In the genomic region with DNA sequence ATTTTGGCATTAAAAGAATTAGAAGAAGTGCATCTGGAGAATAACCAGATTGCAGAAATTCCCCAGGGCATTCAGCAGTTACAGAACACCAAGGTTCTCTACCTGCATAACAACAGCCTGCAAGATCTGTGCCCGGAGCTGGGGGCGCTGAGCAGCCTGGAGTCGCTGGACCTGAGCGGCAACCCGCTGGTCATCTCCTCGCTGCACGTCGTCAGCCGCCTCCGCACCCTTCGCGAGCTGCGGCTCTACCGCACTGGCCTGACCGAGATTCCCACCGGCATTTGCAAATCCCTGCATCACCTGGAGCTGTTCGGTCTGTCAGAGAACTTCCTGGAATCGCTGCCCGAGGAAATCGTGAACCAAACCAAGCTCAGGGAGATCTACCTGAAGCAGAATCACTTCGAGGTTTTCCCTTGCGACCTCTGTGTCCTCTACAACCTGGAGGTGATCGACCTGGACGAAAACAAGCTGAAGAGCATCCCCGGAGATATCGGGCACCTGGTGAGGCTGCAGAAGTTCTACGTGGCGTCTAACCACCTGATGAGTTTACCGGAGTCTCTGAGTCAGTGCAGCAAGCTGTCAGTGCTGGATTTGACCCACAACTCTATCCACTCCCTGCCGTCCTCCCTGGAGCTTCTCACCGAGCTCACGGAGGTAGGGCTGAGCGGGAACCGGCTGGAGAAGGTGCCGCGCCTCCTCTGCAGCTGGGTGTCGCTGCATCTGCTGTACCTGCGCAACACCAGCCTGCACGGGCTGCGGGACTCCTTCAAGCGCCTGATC, we compare ENCODE assay signal across 8 mouse cellular contexts. TPM values are rescaled to one million over a fixed set of nuclear protein-coding genes. Genes with fewer than 3 reads are reported as not detected.
DNase-seq lines count a peak whose midpoint lies in the region; ATAC-seq and TF ChIP-seq lines count a peak whose summit lies in the region.

No protein-coding gene starts in this region.

- peaks cover 17% of the 10 kb centered on the region for H3K4me1 ChIP-seq in hindbrain, embryonic 13.5 days (replicated peaks)
- peaks cover 4% of the 10 kb centered on the region; the same call in 1 of the 2 replicates for H3K4me1 ChIP-seq in limb, embryonic 14.5 days (ENCODE audit: control insufficient read depth, insufficient read depth, low read length)
- peaks cover 14% of the 10 kb centered on the region for H3K4me1 ChIP-seq in midbrain, embryonic 15.5 days

- peak overlapping the region; percentile 66 for H3K9ac ChIP-seq in hindbrain, embryonic 13.5 days
- peak overlapping the region; percentile 47 for H3K9ac ChIP-seq in limb, embryonic 14.5 days (ENCODE audit: low read depth, low read length, severe bottlenecking)
- peak overlapping the region; percentile 13 for H3K9ac ChIP-seq in midbrain, embryonic 15.5 days

- peaks cover 47% of the 10 kb centered on the region for H3K27me3 ChIP-seq in hindbrain, embryonic 13.5 days
- H3K27me3 ChIP-seq in limb, embryonic 14.5 days (ENCODE audit: control insufficient read depth, insufficient read depth, low read length) = no peaks in the 10 kb centered on the region
- H3K27me3 ChIP-seq in midbrain, embryonic 15.5 days (replicated peaks) = peaks cover 20% of the 10 kb centered on the region

- H3K4me2 ChIP-seq in hindbrain, embryonic 13.5 days = peak overlapping the region; percentile 86
- peak overlapping the region; percentile 80 for H3K4me2 ChIP-seq in limb, embryonic 14.5 days (replicated peaks; ENCODE audit: low read depth, low read length, severe bottlenecking)
- peak overlapping the region; percentile 88 for H3K4me2 ChIP-seq in midbrain, embryonic 15.5 days

- no peaks in the 10 kb centered on the region for H3K36me3 ChIP-seq in hindbrain, embryonic 13.5 days
- H3K36me3 ChIP-seq in limb, embryonic 14.5 days (ENCODE audit: control insufficient read depth, insufficient read depth, low read length) = no peaks in the 10 kb centered on the region
- no peaks in the 10 kb centered on the region for H3K36me3 ChIP-seq in midbrain, embryonic 15.5 days (replicated peaks)

- WGBS in hindbrain, embryonic 13.5 days = under 1% methylated on average over 41 of the region's 41 CpGs
- under 1% methylated on average over 41 of the region's 41 CpGs for WGBS in limb, embryonic 14.5 days
- under 1% methylated on average over 41 of the region's 41 CpGs for WGBS in midbrain, embryonic 15.5 days

- H3K4me3 ChIP-seq in hindbrain, embryonic 13.5 days = peak overlapping the region; percentile 47
- peak overlapping the region; percentile 43 for H3K4me3 ChIP-seq in limb, embryonic 14.5 days (replicated peaks; ENCODE audit: low read length)
- peak overlapping the region; percentile 46 for H3K4me3 ChIP-seq in midbrain, embryonic 15.5 days

- no peak for TF ChIP-seq POLR2A in limb, embryonic 14.5 days (IDR thresholded peaks at IDR 0.05; ENCODE audit: borderline replicate concordance, extremely low read depth, insufficient read depth, insufficient read length)

- no peaks in the 10 kb centered on the region for H3K9me3 ChIP-seq in hindbrain, embryonic 13.5 days
- H3K9me3 ChIP-seq in limb, embryonic 14.5 days (ENCODE audit: control insufficient read depth, low read length) = no peaks in the 10 kb centered on the region
- H3K9me3 ChIP-seq in midbrain, embryonic 15.5 days = no peaks in the 10 kb centered on the region

- peak; percentile 26 to 39 for DNase-seq in cerebellum, postnatal 25 days
- DNase-seq in cerebellum, postnatal 4 days (ENCODE audit: low spot score in 2 of 2) = no peak
- DNase-seq in B cell, adult 2 months = peak; percentile 5
- peak; percentile 42 for DNase-seq in embryo, embryonic 10.5 days (ENCODE audit: low spot score)
- no peak for DNase-seq in limb, embryonic 14.5 days (ENCODE audit: low spot score)
- DNase-seq in layer of hippocampus, adult 9-11 months = no peak

- ATAC-seq in hindbrain, embryonic 13.5 days (ENCODE audit: low FRiP score) = peak; percentile 81
- ATAC-seq in limb, embryonic 14.5 days (ENCODE audit: low FRiP score, low read depth) = no peak
- peak; percentile 92 for ATAC-seq in midbrain, embryonic 15.5 days (replicated peaks)

- no peak overlapping the region for H3K27ac ChIP-seq in hindbrain, embryonic 13.5 days
- H3K27ac ChIP-seq in limb, embryonic 14.5 days (replicated peaks; ENCODE audit: low read depth, low read length) = no peak overlapping the region
- no peak overlapping the region for H3K27ac ChIP-seq in midbrain, embryonic 15.5 days

RNA-seq across cellular contexts. Expression of gene Lrrc34, which starts 2.6 kb away (rescaled TPM):
- 1.8 and 2.4 TPM in 2 replicates for polyA plus RNA-seq in hindbrain, embryonic 13.5 days (2015; fragmentation: Nextera tagmentation; extraction: Ambion mirVana)
- 0.27 and 0.52 TPM in 2 replicates for polyA plus RNA-seq in limb, embryonic 14.5 days (2012; rRNA removed)
- 0.76 and 1.3 TPM in 2 replicates for polyA plus RNA-seq in limb, embryonic 14.5 days (2014; fragmentation: Nextera tagmentation; extraction: Ambion mirVana)
- 0.87 and 1.4 TPM in 2 replicates for polyA plus RNA-seq in midbrain, embryonic 15.5 days (2015; fragmentation: Nextera tagmentation; extraction: Ambion mirVana)

RNA-seq across cellular contexts. Expression of gene Lrriq4, which starts 5.9 kb away (rescaled TPM):
- 0.06 TPM in 1 of 2 replicates, not detected in the other for polyA plus RNA-seq in hindbrain, embryonic 13.5 days (2015; fragmentation: Nextera tagmentation; extraction: Ambion mirVana)
- polyA plus RNA-seq in limb, embryonic 14.5 days (2012; rRNA removed) = not detected in 2 replicates
- not detected in 2 replicates for polyA plus RNA-seq in limb, embryonic 14.5 days (2014; fragmentation: Nextera tagmentation; extraction: Ambion mirVana)
- polyA plus RNA-seq in midbrain, embryonic 15.5 days (2015; fragmentation: Nextera tagmentation; extraction: Ambion mirVana) = 0.09 TPM in 1 of 2 replicates, not detected in the other

RNA-seq across cellular contexts. Expression of gene Mynn, which starts 48.4 kb away (rescaled TPM):
- polyA plus RNA-seq in hindbrain, embryonic 13.5 days (2015; fragmentation: Nextera tagmentation; extraction: Ambion mirVana) = 34.6 and 35.0 TPM in 2 replicates
- 22.3 TPM in 2 replicates for polyA plus RNA-seq in limb, embryonic 14.5 days (2012; rRNA removed)
- polyA plus RNA-seq in limb, embryonic 14.5 days (2014; fragmentation: Nextera tagmentation; extraction: Ambion mirVana) = 30.6 and 32.0 TPM in 2 replicates
- 26.9 and 30.8 TPM in 2 replicates for polyA plus RNA-seq in midbrain, embryonic 15.5 days (2015; fragmentation: Nextera tagmentation; extraction: Ambion mirVana)

RNA-seq across cellular contexts. Expression of gene Lrrc31, which starts 49.4 kb away (rescaled TPM):
- polyA plus RNA-seq in hindbrain, embryonic 13.5 days (2015; fragmentation: Nextera tagmentation; extraction: Ambion mirVana) = 0.25 and 0.39 TPM in 2 replicates
- polyA plus RNA-seq in limb, embryonic 14.5 days (2012; rRNA removed) = 0.10 TPM in 1 of 2 replicates, not detected in the other
- 0.10 TPM in 1 of 2 replicates, not detected in the other for polyA plus RNA-seq in limb, embryonic 14.5 days (2014; fragmentation: Nextera tagmentation; extraction: Ambion mirVana)
- not detected in 2 replicates for polyA plus RNA-seq in midbrain, embryonic 15.5 days (2015; fragmentation: Nextera tagmentation; extraction: Ambion mirVana)

RNA-seq across cellular contexts. Expression of gene Actrt3, which starts 50.5 kb away (rescaled TPM):
- polyA plus RNA-seq in hindbrain, embryonic 13.5 days (2015; fragmentation: Nextera tagmentation; extraction: Ambion mirVana) = 0.25 and 0.28 TPM in 2 replicates
- 0.11 TPM in 1 of 2 replicates, not detected in the other for polyA plus RNA-seq in limb, embryonic 14.5 days (2012; rRNA removed)
- 0.10 TPM in 1 of 2 replicates, not detected in the other for polyA plus RNA-seq in limb, embryonic 14.5 days (2014; fragmentation: Nextera tagmentation; extraction: Ambion mirVana)
- 0.22 and 0.56 TPM in 2 replicates for polyA plus RNA-seq in midbrain, embryonic 15.5 days (2015; fragmentation: Nextera tagmentation; extraction: Ambion mirVana)

Comparison
In these comparisons a context has a peak if more than half of its experiments do, and no peak if none do; other contexts are left out.
1. DNase-seq: peak in cerebellum, postnatal 25 days (2 of 2), B cell, adult 2 months (2 of 2) and embryo, embryonic 10.5 days (single experiment); none in cerebellum, postnatal 4 days (0 of 2), limb, embryonic 14.5 days (single experiment) and layer of hippocampus, adult 9-11 months (single experiment).
2. H3K9ac ChIP-seq: peak in every context shown above with its lines; median percentile 66 in hindbrain, embryonic 13.5 days; 47 in limb, embryonic 14.5 days; 13 in midbrain, embryonic 15.5 days.
3. Peak in every context shown above with its lines, with median percentiles within 50 percentile points of each other: H3K4me2 ChIP-seq and H3K4me3 ChIP-seq.